Mouse (Mus musculus): ENCODE results near the gene Fam210b.
"Not testable (repeated sequence)": the region's sequence is repeated elsewhere in the genome, so short reads cannot be mapped to it uniquely, and the experiment has no call there.

Gene Fam210b

GRCm38 (mm10) chr2:172345258-172345738 lies at the start of gene Fam210b:
Fam210b (plus strand) TSS chr2:172345565.
- peak; percentile 98 for DNase-seq (ENCODE audit: low read depth, low spot score)

- DNase-seq (ENCODE audit: low read depth, low spot score), result no peak
These were observed 47.3 kb upstream of the Fam210b start for GRCm38 (mm10) chr2:172298083-172298482.

- DNase-seq (ENCODE audit: low read depth, low spot score), result no peak
These were observed 46.8 kb upstream of the Fam210b start for GRCm38 (mm10) chr2:172298542-172298941.

- no peak for DNase-seq (ENCODE audit: low read depth, low spot score)
These were observed 46.0 kb upstream of the Fam210b start for GRCm38 (mm10) chr2:172299126-172299921.

- DNase-seq (ENCODE audit: low read depth, low spot score), result no peak
These were observed 43.0 kb upstream of the Fam210b start for GRCm38 (mm10) chr2:172302396-172302795.

- DNase-seq (ENCODE audit: low read depth, low spot score), result no peak
These were observed 41.2 kb upstream of the Fam210b start for GRCm38 (mm10) chr2:172304118-172304708.

- not testable (repeated sequence) for DNase-seq (ENCODE audit: low read depth, low spot score)
These were observed 39.8 kb upstream of the Fam210b start for GRCm38 (mm10) chr2:172305546-172305945.

- no peak for DNase-seq (ENCODE audit: low read depth, low spot score)
These were observed 38.8 kb upstream of the Fam210b start for GRCm38 (mm10) chr2:172306544-172306943.

GRCm38 (mm10) chr2:172311731-172312130 lies 33.6 kb upstream of the Fam210b start:
- DNase-seq (ENCODE audit: low read depth, low spot score), result no peak

GRCm38 (mm10) chr2:172320878-172321277 lies 24.5 kb upstream of the Fam210b start:
- DNase-seq (ENCODE audit: low read depth, low spot score), result no peak

GRCm38 (mm10) chr2:172328248-172328647 lies 17.1 kb upstream of the Fam210b start:
- DNase-seq (ENCODE audit: low read depth, low spot score), result no peak

GRCm38 (mm10) chr2:172329179-172329578 lies 16.2 kb upstream of the Fam210b start:
- no peak for DNase-seq (ENCODE audit: low read depth, low spot score)

- no peak for DNase-seq (ENCODE audit: low read depth, low spot score)
These were observed 7.0 kb upstream of the Fam210b start for GRCm38 (mm10) chr2:172338206-172338942.

- no peak for DNase-seq (ENCODE audit: low read depth, low spot score)
These were observed 4.4 kb upstream of the Fam210b start for GRCm38 (mm10) chr2:172340936-172341335.

GRCm38 (mm10) chr2:172341606-172342005 lies 3.8 kb upstream of the Fam210b start:
- DNase-seq (ENCODE audit: low read depth, low spot score), result no peak

GRCm38 (mm10) chr2:172343751-172344150 lies 1.6 kb upstream of the Fam210b start:
- no peak for DNase-seq (ENCODE audit: low read depth, low spot score)

GRCm38 (mm10) chr2:172344669-172345068 lies 696 bp upstream of the Fam210b start:
- no peak for DNase-seq (ENCODE audit: low read depth, low spot score)

- DNase-seq (ENCODE audit: low read depth, low spot score), result peak; percentile 39
These were observed 917 bp downstream of the Fam210b start for GRCm38 (mm10) chr2:172346034-172346929.

GRCm38 (mm10) chr2:172346933-172347611 lies 1.7 kb downstream of the Fam210b start:
- no peak for DNase-seq (ENCODE audit: low read depth, low spot score)

GRCm38 (mm10) chr2:172348297-172348950 lies 3.1 kb downstream of the Fam210b start:
- DNase-seq (ENCODE audit: low read depth, low spot score), result no peak

Data from CD4-positive helper T cell, adult 2 months (primary cell).